Comparison of ENCODE assay signal across 8 mouse cellular contexts in the genomic region with DNA sequence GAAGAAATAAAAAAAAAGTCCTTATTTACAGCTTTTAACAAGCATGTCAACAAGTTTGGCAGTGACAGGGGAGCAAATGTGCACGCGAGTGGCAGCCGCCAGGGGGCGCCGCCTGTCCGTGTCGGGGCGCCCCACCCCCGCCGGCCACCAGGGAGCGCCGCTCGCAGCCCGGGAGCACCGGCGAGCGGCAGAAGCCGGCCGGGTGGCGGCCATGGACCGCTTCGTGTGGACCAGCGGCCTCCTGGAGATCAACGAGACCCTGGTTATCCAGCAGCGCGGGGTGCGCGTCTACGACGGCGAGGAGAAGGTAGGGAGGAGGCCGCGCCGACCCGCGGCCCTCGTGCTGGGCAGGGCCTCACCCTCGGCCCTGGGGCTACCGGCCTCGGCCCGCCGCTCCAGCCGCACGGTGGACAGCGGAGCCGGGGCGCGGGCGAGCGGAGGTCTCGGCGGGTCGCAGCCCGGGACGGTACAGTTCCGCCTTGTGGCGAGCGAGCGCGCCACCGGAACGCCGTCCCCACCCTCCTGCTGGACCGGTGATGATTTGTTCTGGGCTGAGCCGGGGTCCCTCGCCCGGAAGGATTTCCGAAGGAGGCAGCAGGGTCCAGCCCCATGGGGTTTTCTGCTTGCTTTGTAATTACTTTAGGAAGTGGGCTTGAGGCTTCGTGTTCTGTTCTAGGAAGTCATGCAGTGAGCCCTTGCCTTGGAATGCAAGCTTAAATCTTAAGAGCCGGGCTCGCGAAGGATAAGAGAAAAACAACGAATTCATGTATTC. TPM values are rescaled to one million over a fixed set of nuclear protein-coding genes. Genes with fewer than 3 reads are reported as not detected.
DNase-seq lines count a peak whose midpoint lies in the region; ATAC-seq lines count a peak whose summit lies in the region.

A gene (plus strand): TSS at position 150 of the 772 bp plus-strand sequence.

- H3K4me2 ChIP-seq in heart, embryonic 13.5 days = peak within 1 kb of the TSS; percentile 88
- peak within 1 kb of the TSS; percentile 82 for H3K4me2 ChIP-seq in liver, embryonic 12.5 days
- H3K4me2 ChIP-seq in stomach, embryonic 15.5 days = peak within 1 kb of the TSS; percentile 57

- peak; percentile 89 for DNase-seq in CD4-positive helper T cell, adult 2 months (ENCODE audit: low read depth, low spot score)
- peak; percentile 50 for DNase-seq in brain, embryonic 18.5 days (ENCODE audit: low read depth, low spot score)
- DNase-seq in kidney, postnatal 10 days = peak; percentile 94
- peak; percentile 82 to 88 for DNase-seq in natural killer cell, adult 2 months (ENCODE audit: low spot score in 2 of 2)

- H3K27me3 ChIP-seq in heart, embryonic 13.5 days (replicated peaks) = no peaks in the 10 kb centered on the region
- peaks cover 6% of the 10 kb centered on the region for H3K27me3 ChIP-seq in liver, embryonic 12.5 days (replicated peaks)
- H3K27me3 ChIP-seq in stomach, embryonic 15.5 days (replicated peaks) = no peaks in the 10 kb centered on the region

- H3K9ac ChIP-seq in heart, embryonic 13.5 days = peak within 1 kb of the TSS; percentile 95
- peak within 1 kb of the TSS; percentile 88 for H3K9ac ChIP-seq in liver, embryonic 12.5 days
- H3K9ac ChIP-seq in stomach, embryonic 15.5 days = peak within 1 kb of the TSS; percentile 90

- peak; percentile 94 for ATAC-seq in erythroid progenitor cell, adult 5-6 weeks (replicated peaks; ENCODE audit: low FRiP score, poor library complexity, severe bottlenecking)
- peak; percentile 89 for ATAC-seq in heart, embryonic 13.5 days (ENCODE audit: extremely low read depth, insufficient number of reproducible peaks, low FRiP score, low TSS enrichment)
- peak; percentile 91 for ATAC-seq in liver, embryonic 12.5 days
- ATAC-seq in stomach, embryonic 15.5 days (ENCODE audit: insufficient read depth, low FRiP score, low read depth) = peak; percentile 89

- peaks cover 16% of the 10 kb centered on the region for H3K4me1 ChIP-seq in heart, embryonic 13.5 days
- peaks cover 21% of the 10 kb centered on the region for H3K4me1 ChIP-seq in liver, embryonic 12.5 days
- H3K4me1 ChIP-seq in stomach, embryonic 15.5 days = peaks cover 7% of the 10 kb centered on the region; the same call in 1 of the 2 replicates

- no peaks in the 10 kb centered on the region for H3K9me3 ChIP-seq in heart, embryonic 13.5 days
- H3K9me3 ChIP-seq in liver, embryonic 12.5 days (replicated peaks) = no peaks in the 10 kb centered on the region
- H3K9me3 ChIP-seq in stomach, embryonic 15.5 days = no peaks in the 10 kb centered on the region

- under 1% methylated on average over 73 of the region's 73 CpGs for WGBS in heart, embryonic 13.5 days
- under 1% methylated on average over 73 of the region's 73 CpGs for WGBS in liver, embryonic 12.5 days (ENCODE audit: insufficient replicate concordance)
- under 1% methylated on average over 73 of the region's 73 CpGs for WGBS in stomach, embryonic 15.5 days

- peak within 1 kb of the TSS; percentile 99 for H3K27ac ChIP-seq in heart, embryonic 13.5 days (replicated peaks)
- peak within 1 kb of the TSS; percentile 90 for H3K27ac ChIP-seq in liver, embryonic 12.5 days
- peak within 1 kb of the TSS; percentile 99 for H3K27ac ChIP-seq in stomach, embryonic 15.5 days

- H3K4me3 ChIP-seq in heart, embryonic 13.5 days = peak within 1 kb of the TSS; percentile 88
- H3K4me3 ChIP-seq in liver, embryonic 12.5 days = peak within 1 kb of the TSS; percentile 80
- H3K4me3 ChIP-seq in stomach, embryonic 15.5 days (replicated peaks) = peak within 1 kb of the TSS; percentile 82

- H3K36me3 ChIP-seq in heart, embryonic 13.5 days = peaks cover 4% of the 10 kb centered on the region; the same call in 1 of the 2 replicates
- peaks cover 5% of the 10 kb centered on the region; the same call in 1 of the 2 replicates for H3K36me3 ChIP-seq in liver, embryonic 12.5 days
- H3K36me3 ChIP-seq in stomach, embryonic 15.5 days = no peaks in the 10 kb centered on the region

RNA-seq across cellular contexts. Expression of the gene that starts here (rescaled TPM):
- total RNA-seq in erythroid progenitor cell, adult 5-6 weeks (2015; ENCODE audit: low replicate concordance) = 7.1 and 7.2 TPM in 2 replicates
- total RNA-seq in erythroid progenitor cell, adult 5-6 weeks (2017; ENCODE audit: low replicate concordance) = 6.0 and 6.1 TPM in 2 replicates
- 22.6 and 23.4 TPM in 2 replicates for polyA plus RNA-seq in heart, embryonic 13.5 days (2015; fragmentation: Nextera tagmentation; extraction: Ambion mirVana)
- polyA plus RNA-seq in liver, embryonic 12.5 days (2016; fragmentation: Nextera tagmentation; extraction: Ambion mirVana) = 13.4 and 13.9 TPM in 2 replicates
- polyA plus RNA-seq in stomach, embryonic 15.5 days (2015; fragmentation: Nextera tagmentation; extraction: Ambion mirVana) = 41.9 and 44.0 TPM in 2 replicates

Comparison
In these comparisons a context has a peak if more than half of its experiments do, and no peak if none do; other contexts are left out.
1. Peak in every context shown above with its lines: DNase-seq, ATAC-seq, H3K4me3 ChIP-seq and H3K27ac ChIP-seq.